Mouse (Mus musculus) olfactory bulb, adult 2 months (tissue): Measurements from ENCODE around the gene Tm9sf4.

Experiments
- CTCF ChIP-seq: fragments of 200-500 bp; IDR thresholded peaks from 2 replicates; pipeline ENCODE4 v1.5.1; 2012; ENCODE audit warnings: low read depth, mild to moderate bottlenecking, low read length, moderate library complexity; ENCODE audit not compliant: insufficient read depth
- POLR2A ChIP-seq: fragments of 200-500 bp; IDR thresholded peaks from 2 replicates; pipeline ENCODE4 v1.6.1; 2012; ENCODE audit warnings: mild to moderate bottlenecking, low read depth, low read length, moderate library complexity; ENCODE audit not compliant: insufficient read depth

DNA sequence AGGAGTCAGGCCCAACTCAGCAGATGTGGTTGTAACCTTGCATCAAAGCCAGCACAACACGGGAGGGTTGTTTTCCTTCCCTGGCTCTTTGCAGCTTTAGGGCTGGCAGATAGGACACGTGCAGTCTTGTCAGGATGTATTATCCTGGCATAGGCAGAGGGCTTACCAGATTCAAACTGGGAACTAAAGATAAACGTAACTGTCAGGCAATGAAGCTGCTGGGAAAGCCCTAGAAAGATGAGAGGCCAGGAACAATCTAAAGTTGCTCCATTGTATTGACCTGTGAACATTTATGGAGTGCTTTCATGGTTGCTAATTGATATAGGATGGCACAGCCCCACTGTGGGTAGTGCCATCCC, 64.5 kb downstream of the Tm9sf4 start:
- TF ChIP-seq CTCF (no peak), POLR2A (no peak)
